Mouse (Mus musculus) brain, embryonic 14.5 days (tissue): ENCODE results near the gene Mlxipl. TPM values are rescaled to one million over a fixed set of nuclear protein-coding genes. Genes with fewer than 3 reads are reported as not detected.

Experiments used
- DNase-seq: peaks from one replicate; pipeline ENCODE4 v3.0.0-alpha.2; 2011; ENCODE audit warnings: low read depth
- CTCF ChIP-seq: fragments of 200-500 bp; IDR thresholded peaks from 2 replicates; pipeline ENCODE4 v1.5.1; 2012; ENCODE audit warnings: inconsistent platforms, mild to moderate bottlenecking, moderate library complexity, borderline replicate concordance; ENCODE audit not compliant: insufficient read depth, insufficient read length; ENCODE audit errors: extremely low read depth
- POLR2A ChIP-seq: fragments of 200-500 bp; IDR thresholded peaks from 2 replicates; pipeline ENCODE4 v1.6.1; 2012; ENCODE audit warnings: mild to moderate bottlenecking, inconsistent platforms, borderline replicate concordance; ENCODE audit not compliant: poor library complexity, insufficient read depth, insufficient read length, severe bottlenecking; ENCODE audit errors: extremely low read depth
- polyA plus RNA-seq: library from polyadenylated mRNA; depleted of rRNA; stranded (reverse); fragments of >200 nt; gene quantifications from 2 replicates; pipeline ENCODE4 v1.2.3, GENCODE M21; 2012

Gene Mlxipl
- polyA plus RNA-seq, 1 experiment = 1.8 TPM

GRCm38 (mm10) chr5:135127669-135128068, 38.0 kb downstream of the Mlxipl start:
- DNase-seq = no peak
- TF ChIP-seq POLR2A (no peak), CTCF (no peak)

- no peak for DNase-seq
- TF ChIP-seq POLR2A (no peak), CTCF (no peak)
Observed at GRCm38 (mm10) chr5:135129747-135130146, 40.1 kb downstream of the Mlxipl start.

- peak; percentile 23 for DNase-seq
- no peak for TF ChIP-seq POLR2A
Observed at GRCm38 (mm10) chr5:135133736-135134405, 44.2 kb downstream of the Mlxipl start.

- TF ChIP-seq POLR2A (no peak), CTCF (peak; percentile 66; the same call in 1 of the 2 replicates)
- peak; percentile 20 for DNase-seq
Observed at GRCm38 (mm10) chr5:135134534-135134933, 44.8 kb downstream of the Mlxipl start.

- DNase-seq = no peak
- TF ChIP-seq CTCF (no peak), POLR2A (no peak)
Observed at GRCm38 (mm10) chr5:135139881-135140280, 50.2 kb downstream of the Mlxipl start.

GRCm38 (mm10) chr5:135144469-135144868, 54.8 kb downstream of the Mlxipl start:
- TF ChIP-seq POLR2A (no peak), CTCF (no peak)
- no peak for DNase-seq

GRCm38 (mm10) chr5:135145532-135145931, 55.8 kb downstream of the Mlxipl start:
- TF ChIP-seq CTCF (no peak), POLR2A (no peak)

GRCm38 (mm10) chr5:135145955-135146354, 56.3 kb downstream of the Mlxipl start:
- TF ChIP-seq CTCF (no peak), POLR2A (no peak)
- DNase-seq = no peak

More at GRCm38 (mm10) chr5:135145532-135145931, 55.8 kb downstream of the Mlxipl start:
- no peak for DNase-seq

- DNase-seq = no peak
- TF ChIP-seq CTCF = no peak
- no peak for TF ChIP-seq POLR2A
Observed at GRCm38 (mm10) chr5:135148715-135149052, 59.0 kb downstream of the Mlxipl start.

- TF ChIP-seq POLR2A = peak; percentile 68
- no peak; the same call in 1 of the 2 replicates for TF ChIP-seq CTCF
- DNase-seq = peak; percentile 99
Observed at GRCm38 (mm10) chr5:135149053-135149819, 59.5 kb downstream of the Mlxipl start, which contains the start of gene Tbl2. TSS of gene Tbl2 (plus strand) at chr5:135149657.

- TF ChIP-seq POLR2A (no peak), CTCF (no peak)
- DNase-seq = no peak
Observed at GRCm38 (mm10) chr5:135149820-135150178, 60.1 kb downstream of the Mlxipl start.

GRCm38 (mm10) chr5:135156496-135156895, 66.8 kb downstream of the Mlxipl start:
- TF ChIP-seq CTCF (peak; percentile 18; the same call in 1 of the 2 replicates), POLR2A (no peak)
- no peak for DNase-seq
